Mouse (Mus musculus) central nervous system, embryonic 18 days (tissue): ENCODE measurements around the gene Trpc1. TPM values are rescaled to one million over a fixed set of nuclear protein-coding genes. Genes with fewer than 3 reads are reported as not detected.

Experiments
- polyA plus RNA-seq: library from polyadenylated mRNA; depleted of rRNA; stranded (reverse); fragments of >200 nt; gene quantifications from 2 replicates; pipeline ENCODE4 v1.2.3, GENCODE M21; 2012; rRNA removed

The Trpc1 gene
- polyA plus RNA-seq = 12.9 and 13.6 TPM in 2 replicates

DNA sequence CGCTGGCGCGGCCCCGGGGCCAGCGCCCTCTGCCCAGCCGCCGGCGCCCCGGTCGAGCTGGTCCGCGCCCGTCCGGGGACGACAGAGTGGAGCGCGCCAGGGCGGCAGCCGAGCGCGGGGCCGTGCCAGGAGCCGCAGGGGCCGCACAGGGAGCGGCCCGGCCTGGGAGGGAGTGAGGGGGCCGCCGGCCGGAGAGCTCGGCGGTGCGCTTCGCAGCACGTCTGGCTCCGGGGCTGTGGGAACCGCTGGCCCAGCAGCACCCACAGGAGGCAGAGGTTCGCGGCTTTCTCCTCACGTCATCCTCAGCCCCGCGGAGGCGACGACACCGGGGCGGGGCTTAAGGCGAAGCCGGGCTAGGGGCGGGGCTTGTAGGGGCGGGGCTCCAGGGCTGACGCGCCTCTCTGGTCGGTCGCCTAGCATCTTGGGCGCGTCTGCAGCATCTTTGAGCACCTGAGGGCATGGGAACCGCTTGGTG is at the start of gene Trpc1:
TSS of gene Trpc1 (minus strand) at position 339 of the 475 bp plus-strand sequence.

Other genes starting within 250 kb of the Trpc1 start
- gene U2surp, start 238.4 kb downstream of the Trpc1 start, polyA plus RNA-seq = 33.3 and 35.8 TPM in 2 replicates
- gene Paqr9, start 190.7 kb downstream of the Trpc1 start, polyA plus RNA-seq = 13.8 and 13.9 TPM in 2 replicates
- 0.24 and 0.40 TPM in 2 replicates for gene Pcolce2, start 112.8 kb downstream of the Trpc1 start, polyA plus RNA-seq
- 1.2 TPM in 2 replicates for gene Pls1, start 94.9 kb upstream of the Trpc1 start, polyA plus RNA-seq
- 10.7 and 12.4 TPM in 2 replicates for gene Atr, start 107.2 kb upstream of the Trpc1 start, polyA plus RNA-seq
- 15.3 and 16.9 TPM in 2 replicates for gene Xrn1, start 204.4 kb upstream of the Trpc1 start, polyA plus RNA-seq